Mouse (Mus musculus) Patski (cell line): Measurements from ENCODE around the gene Gspt1. TPM values are rescaled to one million over a fixed set of nuclear protein-coding genes. Genes with fewer than 3 reads are reported as not detected.
A peak's percentile ranks its signal among the peaks of the same experiment; 100 is the strongest.

Experiments used
- ATAC-seq: fragments of 100-300 bp; one replicate; pipeline ENCODE4 v1.8.0; 2021
- CTCF ChIA-PET: fragments of 350-600 bp; sonication (Branson Sonifier 250); formaldehyde crosslinking; loops from one replicate; lab custom pipeline; 2022; ENCODE audit warnings: inconsistent platforms; lab: Charles Lee
- POLR2A ChIA-PET: fragments of 350-600 bp; sonication (Branson Sonifier 250); formaldehyde crosslinking; loops from one replicate; lab custom pipeline; 2022; ENCODE audit warnings: antibody characterized with exemption, inconsistent platforms; lab: Charles Lee
- DNase-seq: peaks from one replicate; pipeline ENCODE4 v3.0.0-alpha.2; 2011; ENCODE audit warnings: low read depth, low spot score
- H3K27me3 ChIP-seq: fragments of 371-371 bp; one replicate; pipeline ENCODE4 v1.5.1; 2021
- CTCF ChIP-seq: fragments of 100-300 bp; IDR thresholded peaks from one replicate; pipeline ENCODE4 v1.5.1; 2021
- in situ Hi-C: fragments of 300-500 bp; cut with MboI; formaldehyde crosslinking; loops from 3 replicates; pipeline ENCODE4 v1.11.1; 2018; ENCODE audit warnings: low pct_unique_long_range_greater_than_20kb, mixed read lengths
- polyA plus RNA-seq: library from polyadenylated mRNA; unstranded; gene quantifications from one replicate; pipeline ENCODE4 v1.2.3, GENCODE M21; 2021

Gspt1 gene
- polyA plus RNA-seq, 1 experiment from 2014 or later = 117 TPM

- TF ChIP-seq CTCF = no peak
- in situ Hi-C loops = no loop called here
- DNase-seq = no peak
- no peaks in the 10 kb centered on the region for H3K27me3 ChIP-seq
- CTCF ChIA-PET = interaction anchor here (1.4 kb wide), 1 partner anchor 9 kb away, joined by 4 read pairs; no protein-coding TSS in a partner anchor
- ATAC-seq = no peak
- POLR2A ChIA-PET = no interaction called here
Observed at GRCm38 (mm10) chr16:11271073-11271472, 16.9 kb upstream of the Gspt1 start.

GRCm38 (mm10) chr16:11270642-11271041, 16.5 kb upstream of the Gspt1 start:
- CTCF ChIA-PET = interaction anchor here (1.4 kb wide), 1 partner anchor 9 kb away, joined by 4 read pairs; no protein-coding TSS in a partner anchor
- H3K27me3 ChIP-seq = no peaks in the 10 kb centered on the region
- POLR2A ChIA-PET = no interaction called here
- TF ChIP-seq CTCF = no peak
- DNase-seq (no peak), ATAC-seq (no peak)
- in situ Hi-C loops = no loop called here

- ChIA-PET POLR2A (no interaction called here), CTCF (no interaction called here)
- in situ Hi-C loops = no loop called here
- no peak for TF ChIP-seq CTCF
- no peak for ATAC-seq
- DNase-seq = no peak
- H3K27me3 ChIP-seq = no peaks in the 10 kb centered on the region
Observed at GRCm38 (mm10) chr16:11269808-11270207, 15.7 kb upstream of the Gspt1 start.

GRCm38 (mm10) chr16:11266556-11266955, 12.4 kb upstream of the Gspt1 start:
- in situ Hi-C loops = no loop called here
- TF ChIP-seq CTCF = no peak
- POLR2A ChIA-PET = no interaction called here
- ATAC-seq (no peak), DNase-seq (no peak)
- no peaks in the 10 kb centered on the region for H3K27me3 ChIP-seq
- CTCF ChIA-PET = no interaction called here

DNA sequence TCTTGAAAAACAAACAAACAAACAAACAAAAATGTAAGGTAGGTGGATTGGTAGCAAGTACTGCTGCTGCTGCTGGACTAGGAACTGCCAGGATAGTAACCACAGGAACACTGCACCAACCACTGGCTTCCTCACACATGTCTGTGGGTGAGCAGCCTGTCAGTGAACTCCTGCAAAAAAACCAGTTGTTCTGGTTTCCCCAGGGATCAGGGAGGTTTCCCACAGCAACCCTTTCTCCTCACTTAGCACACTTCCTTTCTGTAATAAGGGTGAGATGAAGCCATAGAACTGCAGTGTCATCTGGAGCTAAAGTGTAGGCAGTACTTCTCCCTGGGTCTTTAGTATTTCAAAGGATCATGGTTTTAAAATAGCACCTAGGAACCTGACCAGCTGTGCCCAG, 9.1 kb upstream of the Gspt1 start:
- DNase-seq = no peak
- peaks cover 3% of the 10 kb centered on the region for H3K27me3 ChIP-seq
- no peak for TF ChIP-seq CTCF
- no peak for ATAC-seq
- ChIA-PET CTCF (no interaction called here), POLR2A (interaction anchor here (0.6 to 1.0 kb wide), 3 partner anchors 23 to 94 kb away, joined by 3 read pairs; no protein-coding TSS in a partner anchor)
- in situ Hi-C loops = no loop called here

- TF ChIP-seq CTCF = no peak
- DNase-seq = no peak
- ChIA-PET CTCF (interaction anchor here (1.0 kb wide), 1 partner anchor 30 kb away, joined by 3 read pairs; no protein-coding TSS in a partner anchor), POLR2A (interaction anchor here (0.6 to 1.6 kb wide), 3 partner anchors 9 to 1802 kb away, joined by 3 to 4 read pairs (median 4); no protein-coding TSS in a partner anchor)
- H3K27me3 ChIP-seq = no peaks in the 10 kb centered on the region
- no peak for ATAC-seq
- in situ Hi-C loops = no loop called here
Observed at GRCm38 (mm10) chr16:11254723-11255164, 619 bp upstream of the Gspt1 start.

DNA sequence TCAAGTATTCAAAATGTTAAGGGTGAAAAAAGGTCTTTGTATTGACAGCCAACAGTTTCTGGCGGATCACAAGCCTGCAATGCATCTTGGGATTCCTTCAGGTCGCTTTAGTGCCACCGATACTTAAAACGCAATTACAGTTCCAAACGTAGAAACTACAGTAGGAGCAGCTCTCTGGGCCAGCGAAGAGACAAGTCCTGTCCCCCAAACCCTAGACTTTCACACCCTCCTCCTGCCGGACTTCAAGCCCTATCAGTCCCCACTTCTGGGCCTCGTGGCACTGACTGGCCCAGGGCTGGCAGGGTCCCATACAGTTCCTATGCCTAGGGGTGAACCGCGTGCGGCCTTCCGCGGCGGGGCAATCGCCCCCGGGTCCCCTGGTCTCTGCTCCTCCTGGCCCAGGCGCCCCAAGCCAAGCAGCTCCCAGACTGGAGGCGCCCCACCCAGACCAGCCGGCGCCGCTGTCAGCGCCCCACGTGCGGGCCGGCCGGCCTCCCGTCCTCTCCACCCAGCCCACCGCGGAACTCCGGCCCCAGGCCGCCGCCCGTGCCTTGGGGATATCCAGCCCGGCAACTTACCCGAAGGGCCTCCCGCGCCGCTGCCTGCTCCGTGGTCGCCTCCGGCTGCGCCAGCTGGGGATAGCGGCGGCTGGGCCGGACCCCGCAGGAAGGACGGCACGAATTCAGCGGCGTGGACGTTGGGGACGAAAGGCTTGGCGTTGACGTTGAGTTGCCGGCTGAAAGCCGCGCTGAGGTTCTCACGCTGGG, 877 bp downstream of the Gspt1 start:
- ChIA-PET POLR2A (interaction anchor here (1.0 kb wide), 1 partner anchor 70 kb away, joined by 3 read pairs; the partner anchor contains the start of gene Snx29), CTCF (interaction anchor here (1.2 kb wide), 1 partner anchor 28 kb away, joined by 3 read pairs; no protein-coding TSS in a partner anchor)
- no peak for TF ChIP-seq CTCF
- in situ Hi-C loops = no loop called here
- H3K27me3 ChIP-seq = no peaks in the 10 kb centered on the region
- no peak for DNase-seq
- peak; percentile 15 for ATAC-seq

DNA sequence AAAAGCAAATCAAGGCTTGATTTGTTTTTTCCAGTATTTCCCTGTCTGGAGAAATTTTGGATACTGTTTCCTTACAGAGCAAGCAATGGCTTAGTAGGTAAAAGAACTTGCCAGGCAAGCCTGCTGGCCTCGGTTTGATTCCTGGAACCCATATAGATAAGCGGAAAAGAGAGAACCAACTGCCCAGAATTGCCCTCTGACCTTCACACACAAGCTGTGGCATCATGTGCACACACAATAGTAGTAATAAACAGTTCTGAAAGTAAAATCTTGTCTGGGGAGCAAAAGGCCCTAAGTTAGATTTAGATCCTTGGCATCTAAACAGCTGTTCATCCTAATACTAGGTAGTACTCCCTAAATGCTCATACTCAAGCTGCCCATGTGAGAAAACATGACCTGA, 6.3 kb downstream of the Gspt1 start:
- CTCF ChIA-PET = interaction anchor here (1.6 kb wide), 1 partner anchor 50 kb away, joined by 3 read pairs; no protein-coding TSS in a partner anchor
- ATAC-seq = no peak
- in situ Hi-C loops = no loop called here
- TF ChIP-seq CTCF = no peak
- POLR2A ChIA-PET = no interaction called here
- H3K27me3 ChIP-seq = no peaks in the 10 kb centered on the region
- DNase-seq = no peak

DNA sequence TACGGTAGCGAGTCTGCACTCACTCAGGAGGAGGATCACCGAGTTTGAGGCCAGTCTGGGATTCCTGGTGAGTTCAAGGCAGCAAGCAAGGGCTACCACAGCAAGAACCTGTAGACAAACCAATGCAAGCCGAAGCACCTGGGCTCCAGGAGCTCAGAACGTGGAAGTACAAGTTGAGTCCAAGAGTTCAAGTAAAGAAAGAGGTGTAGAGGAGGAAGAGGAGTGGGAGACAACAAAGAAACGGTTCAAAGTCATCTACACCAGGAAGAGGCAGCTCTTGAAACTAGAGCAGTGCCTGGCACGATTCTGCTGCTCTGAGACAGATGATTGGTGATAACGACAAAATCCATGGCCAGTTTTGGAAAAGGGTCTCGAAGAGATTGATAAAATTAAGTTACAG, 8.4 kb downstream of the Gspt1 start:
- H3K27me3 ChIP-seq = no peaks in the 10 kb centered on the region
- ATAC-seq (no peak), DNase-seq (no peak)
- in situ Hi-C loops = no loop called here
- ChIA-PET POLR2A (interaction anchor here (1.2 kb wide), 1 partner anchor 9 kb away, joined by 3 read pairs; the partner anchor contains the start of gene Gspt1), CTCF (no interaction called here)
- TF ChIP-seq CTCF = no peak

DNA sequence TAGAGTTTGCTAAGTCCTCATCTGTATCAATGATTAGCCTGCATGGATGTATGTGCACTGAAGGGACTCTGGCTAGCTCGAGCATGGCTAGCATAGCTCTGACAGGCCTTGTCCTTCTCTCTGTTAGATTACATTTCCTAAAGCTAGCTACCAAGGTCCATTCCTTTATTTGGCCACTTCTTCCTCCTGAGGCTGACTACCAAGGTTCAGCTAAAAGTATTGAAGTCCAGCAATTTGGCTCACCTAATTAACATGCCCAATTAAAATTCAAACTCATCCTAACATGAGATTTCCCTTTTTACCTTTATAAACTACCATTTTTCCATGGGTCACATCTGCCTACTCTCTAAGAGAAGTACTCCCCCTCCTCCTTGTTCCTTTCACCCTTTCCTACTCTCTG, 11.7 kb downstream of the Gspt1 start:
- ChIA-PET POLR2A (no interaction called here), CTCF (interaction anchor here (0.9 to 1.3 kb wide), 2 partner anchors 9 to 55 kb away, joined by 3 read pairs; no protein-coding TSS in a partner anchor)
- in situ Hi-C loops = no loop called here
- ATAC-seq = no peak
- H3K27me3 ChIP-seq = no peaks in the 10 kb centered on the region
- no peak for DNase-seq
- no peak for TF ChIP-seq CTCF

DNA sequence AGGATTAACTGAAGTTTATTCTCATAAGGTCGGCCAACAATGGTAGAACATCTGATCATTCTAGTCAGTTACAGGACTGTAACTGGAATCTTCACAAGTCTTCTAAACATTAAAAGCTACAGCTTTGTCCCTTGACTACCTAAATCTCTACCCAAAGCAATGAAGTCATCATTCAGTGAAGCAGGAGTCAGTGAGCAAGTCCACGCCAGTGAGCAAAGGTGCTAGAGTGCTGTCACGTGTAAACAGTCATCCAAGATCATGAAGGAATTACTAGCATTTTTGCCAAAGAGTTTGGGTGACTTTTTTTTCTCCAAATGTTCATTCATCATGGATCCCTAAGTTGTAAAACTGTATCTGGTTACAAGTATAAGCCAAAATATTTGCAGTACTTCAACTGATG, 36.3 kb downstream of the Gspt1 start:
- no peak for TF ChIP-seq CTCF
- in situ Hi-C loops = no loop called here
- ATAC-seq (no peak), DNase-seq (no peak)
- H3K27me3 ChIP-seq = no peaks in the 10 kb centered on the region
- CTCF ChIA-PET = interaction anchor here (1.4 kb wide), 1 partner anchor 17 kb away, joined by 3 read pairs; no protein-coding TSS in a partner anchor
- POLR2A ChIA-PET = no interaction called here
